Mouse (Mus musculus) midbrain, embryonic 10.5 days (tissue): ENCODE data around the gene Dda1. TPM values are rescaled to one million over a fixed set of nuclear protein-coding genes. Genes with fewer than 3 reads are reported as not detected.

Source experiments
- DNase-seq: peaks from one replicate; pipeline ENCODE4 v3.0.0-alpha.2; 2017; ENCODE audit warnings: low spot score
- H3K27ac ChIP-seq: fragments of 300-500 bp; sonication (generic); replicated peaks from 2 replicates; pipeline ENCODE4 v1.5.1; 2016; ENCODE audit warnings: mild to moderate bottlenecking
- H3K27me3 ChIP-seq: fragments of 300-500 bp; sonication (generic); 2 replicates; pipeline ENCODE4 v1.6.1; 2016; ENCODE audit warnings: low read depth, mild to moderate bottlenecking; ENCODE audit not compliant: poor library complexity, severe bottlenecking
- H3K36me3 ChIP-seq: fragments of 300-500 bp; sonication (generic); 2 replicates; pipeline ENCODE4 v1.6.1; 2016; ENCODE audit warnings: mild to moderate bottlenecking, moderate library complexity
- H3K4me1 ChIP-seq: fragments of 300-500 bp; sonication (generic); 2 replicates; pipeline ENCODE4 v1.6.1; 2016
- H3K4me3 ChIP-seq: fragments of 300-500 bp; sonication (generic); 2 replicates; pipeline ENCODE4 v1.5.1; 2016; ENCODE audit warnings: mild to moderate bottlenecking, moderate library complexity
- H3K9me3 ChIP-seq: fragments of 300-500 bp; sonication (generic); replicated peaks from 2 replicates; pipeline ENCODE4 v1.6.1; 2016; ENCODE audit warnings: mild to moderate bottlenecking
- WGBS: fragments of 180-500 bp; shearing (Covaris S2); methylation state at CpG from one replicate; pipeline ENCODE4 v1.1.7; 2016; 5-methylcytosine and 5-hydroxymethylcytosine counted together
- polyA plus RNA-seq: library from polyadenylated mRNA; unstranded; fragments of >200 nt; fragmentation: Nextera tagmentation; extraction: Ambion mirVana; gene quantifications from 2 replicates; pipeline ENCODE4 v1.2.1, GENCODE M21; 2016

Gene Dda1
- polyA plus RNA-seq, 1 experiment from 2014 or later: 131 TPM

- Histone ChIP-seq H3K36me3 (peaks cover 60% of the 10 kb centered on the region), H3K4me1 (peaks cover 59% of the 10 kb centered on the region), H3K9me3 (no peaks in the 10 kb centered on the region), H3K27me3 (peaks cover 27% of the 10 kb centered on the region), H3K4me3 (peak overlapping the region; percentile 91), H3K27ac (0 out of 2 replicates have a peak overlapping the region, but pooled peaks have one; percentile 17)
- 79% methylated on average over 47 of the region's 47 CpGs for WGBS
- DNase-seq: no peak
These were observed 7.7 kb upstream of the Dda1 start for GRCm38 (mm10) chr8:71461152-71461840.

GRCm38 (mm10) chr8:71462191-71462590 is 6.8 kb upstream of the Dda1 start:
- WGBS: 75% methylated on average over 4 of the region's 4 CpGs
- Histone ChIP-seq H3K4me3 (peak overlapping the region; percentile 91), H3K36me3 (peaks cover 55% of the 10 kb centered on the region), H3K9me3 (no peaks in the 10 kb centered on the region), H3K27ac (no peak overlapping the region), H3K27me3 (peaks cover 23% of the 10 kb centered on the region), H3K4me1 (peaks cover 54% of the 10 kb centered on the region)
- DNase-seq: no peak

- Histone ChIP-seq H3K4me1 (peaks cover 52% of the 10 kb centered on the region), H3K27me3 (peaks cover 21% of the 10 kb centered on the region), H3K27ac (peak overlapping the region; percentile 91), H3K4me3 (peak overlapping the region; percentile 91), H3K36me3 (peaks cover 49% of the 10 kb centered on the region), H3K9me3 (no peaks in the 10 kb centered on the region)
- peak; percentile 60 for DNase-seq
- 10% methylated on average over 16 of the region's 16 CpGs for WGBS
These were observed 6.2 kb upstream of the Dda1 start for GRCm38 (mm10) chr8:71462786-71463185.

GRCm38 (mm10) chr8:71463188-71464033 is 5.6 kb upstream of the Dda1 start, which contains the start of gene Abhd8:
Gene Abhd8, minus strand, starts transcription at chr8:71463655.
- peak; percentile 96 for DNase-seq
- Histone ChIP-seq H3K36me3 (peaks cover 42% of the 10 kb centered on the region), H3K4me1 (peaks cover 48% of the 10 kb centered on the region), H3K27me3 (peaks cover 20% of the 10 kb centered on the region), H3K27ac (peak within 1 kb of the TSS; percentile 91), H3K4me3 (peak within 1 kb of the TSS; percentile 91), H3K9me3 (no peaks in the 10 kb centered on the region)
- under 1% methylated on average over 55 of the region's 55 CpGs for WGBS

- Histone ChIP-seq H3K4me1 (peaks cover 53% of the 10 kb centered on the region), H3K27me3 (peaks cover 20% of the 10 kb centered on the region), H3K36me3 (peaks cover 28% of the 10 kb centered on the region), H3K9me3 (no peaks in the 10 kb centered on the region), H3K27ac (peak within 1 kb of the TSS; percentile 91), H3K4me3 (peak within 1 kb of the TSS; percentile 91)
- WGBS: under 1% methylated on average over 59 of the region's 59 CpGs
- peak; percentile 98 for DNase-seq
These were observed 4.2 kb upstream of the Dda1 start, which contains the start of gene Mrpl34 for GRCm38 (mm10) chr8:71464513-71465500. Gene Mrpl34, plus strand, starts transcription at chr8:71464959.

GRCm38 (mm10) chr8:71465733-71466132 is 3.3 kb upstream of the Dda1 start:
- DNase-seq: no peak
- Histone ChIP-seq H3K4me3 (peak overlapping the region; percentile 91), H3K4me1 (peaks cover 62% of the 10 kb centered on the region), H3K36me3 (peaks cover 24% of the 10 kb centered on the region), H3K9me3 (no peaks in the 10 kb centered on the region), H3K27me3 (peaks cover 19% of the 10 kb centered on the region), H3K27ac (peak overlapping the region; percentile 91; the same call in 1 of the 2 replicates)
- WGBS: 86% methylated on average over 8 of the region's 8 CpGs

GRCm38 (mm10) chr8:71466198-71466597 is 2.8 kb upstream of the Dda1 start:
- Histone ChIP-seq H3K27ac (no peak overlapping the region), H3K27me3 (peaks cover 14% of the 10 kb centered on the region), H3K36me3 (peaks cover 24% of the 10 kb centered on the region), H3K4me1 (peaks cover 65% of the 10 kb centered on the region), H3K4me3 (no peak overlapping the region), H3K9me3 (no peaks in the 10 kb centered on the region)
- 97% methylated on average over 5 of the region's 5 CpGs for WGBS
- DNase-seq: no peak

- 93% methylated on average over 2 of the region's 2 CpGs for WGBS
- no peak overlapping the region for H3K27ac ChIP-seq
- H3K4me1 ChIP-seq: peaks cover 57% of the 10 kb centered on the region
- no peaks in the 10 kb centered on the region for H3K9me3 ChIP-seq
- no peak overlapping the region for H3K4me3 ChIP-seq
- peaks cover 27% of the 10 kb centered on the region for H3K36me3 ChIP-seq
- no peak for DNase-seq
- H3K27me3 ChIP-seq: peaks cover 4% of the 10 kb centered on the region
These were observed 1.8 kb upstream of the Dda1 start for GRCm38 (mm10) chr8:71467201-71467600.

GRCm38 (mm10) chr8:71468001-71468400 is 998 bp upstream of the Dda1 start:
- Histone ChIP-seq H3K9me3 (no peaks in the 10 kb centered on the region), H3K27ac (no peak overlapping the region), H3K4me1 (peaks cover 50% of the 10 kb centered on the region), H3K4me3 (no peak overlapping the region), H3K36me3 (peaks cover 35% of the 10 kb centered on the region), H3K27me3 (no peaks in the 10 kb centered on the region)
- 91% methylated on average over 1 of the region's 1 CpGs for WGBS
- no peak for DNase-seq

- peaks cover 49% of the 10 kb centered on the region for H3K36me3 ChIP-seq
- peaks cover 36% of the 10 kb centered on the region for H3K4me1 ChIP-seq
- H3K27ac ChIP-seq: peak overlapping the region; percentile 94
- WGBS: 2% methylated on average over 22 of the region's 24 CpGs
- H3K27me3 ChIP-seq: no peaks in the 10 kb centered on the region
- DNase-seq: peak; percentile 61
- peak overlapping the region; percentile 97 for H3K4me3 ChIP-seq
- H3K9me3 ChIP-seq: no peaks in the 10 kb centered on the region
These were observed 412 bp downstream of the Dda1 start for GRCm38 (mm10) chr8:71469411-71469810.

GRCm38 (mm10) chr8:71470146-71470912 is 1.3 kb downstream of the Dda1 start:
- no peak for DNase-seq
- Histone ChIP-seq H3K4me1 (peaks cover 36% of the 10 kb centered on the region), H3K36me3 (peaks cover 58% of the 10 kb centered on the region), H3K27me3 (peaks cover 3% of the 10 kb centered on the region; the same call in 1 of the 2 replicates), H3K9me3 (no peaks in the 10 kb centered on the region), H3K4me3 (peak overlapping the region; percentile 97), H3K27ac (peak overlapping the region; percentile 94)
- 85% methylated on average over 3 of the region's 3 CpGs for WGBS
